Mouse (Mus musculus) erythroid progenitor cell, adult 5-6 weeks (primary cell): ENCODE data around the gene Gm12800. TPM values are rescaled to one million over a fixed set of nuclear protein-coding genes. Genes with fewer than 3 reads are reported as not detected.
"Not testable (repeated sequence)": the region's sequence is repeated elsewhere in the genome, so short reads cannot be mapped to it uniquely, and the experiment has no call there.

Source experiments
- ATAC-seq: replicated peaks from 2 replicates; pipeline ENCODE4 v1.8.0; 2016; ENCODE audit warnings: moderate number of reproducible peaks, mild to moderate bottlenecking, moderate TSS enrichment, inconsistent platforms; ENCODE audit not compliant: poor library complexity, low FRiP score, severe bottlenecking
- total RNA-seq, 2 experiments: library from RNA; stranded (forward) in 1 of 2; stranded (reverse) in 1 of 2; fragments of 150-400 nt in 1 of 2; fragments of 186-747, 209-891 nt in 1 of 2; gene quantifications; 2 replicates each; pipeline versions ENCODE4 v1.2.3 to v1.2.4; 2015 to 2017; ENCODE audit warnings: low replicate concordance in 2 of 2

Gene Gm12800
- total RNA-seq (2015; ENCODE audit: low replicate concordance) (not detected in 2 replicates), total RNA-seq (2017; ENCODE audit: low replicate concordance) (not detected in 2 replicates)

GRCm38 (mm10) chr4:101908821-101909220, at the start of gene Gm12800:
Gm12800 (plus strand) TSS chr4:101909121.
- not testable (repeated sequence) for ATAC-seq

DNA sequence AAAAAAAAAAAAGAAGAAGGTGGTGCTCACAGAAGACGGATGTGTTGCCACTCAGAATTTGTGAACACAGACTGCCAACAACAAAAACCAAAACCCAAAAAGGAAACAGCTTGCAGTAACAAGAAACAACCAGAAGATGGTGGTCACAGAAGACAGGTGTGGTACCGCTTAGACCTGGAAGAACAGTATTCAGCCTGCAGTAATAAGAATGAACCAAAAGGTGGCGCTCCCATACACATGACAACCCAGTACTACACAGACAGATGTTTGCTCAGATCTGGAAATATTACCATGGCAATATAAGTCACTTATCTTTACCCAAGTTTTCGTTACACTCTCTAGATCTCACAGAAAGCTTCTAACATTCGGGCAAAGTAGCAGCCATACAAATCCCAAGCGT, 48.0 kb upstream of the Gm12800 start:
- no peak for ATAC-seq

DNA sequence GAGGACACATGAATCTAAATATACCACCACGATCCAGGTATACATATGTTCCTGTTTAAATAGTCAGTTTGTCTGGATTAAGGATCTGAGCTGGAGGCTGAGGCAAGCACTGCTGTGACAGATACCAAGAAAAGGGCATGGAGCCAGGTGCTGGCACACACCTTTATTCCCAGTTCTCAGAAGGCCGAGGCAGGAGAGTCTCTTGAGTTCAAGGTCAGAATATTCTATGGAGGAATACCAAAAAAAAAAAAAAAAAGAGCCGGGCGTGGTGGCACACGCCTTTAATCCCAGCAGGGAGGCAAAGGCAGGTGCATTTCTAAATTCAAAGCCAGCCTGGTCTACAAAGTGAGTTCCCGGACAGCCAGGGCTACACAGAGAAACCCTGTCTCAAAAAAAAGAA, 46.6 kb upstream of the Gm12800 start:
- ATAC-seq = no peak

- ATAC-seq = not testable (repeated sequence)
Observed at GRCm38 (mm10) chr4:101872031-101872430, 36.9 kb upstream of the Gm12800 start.

GRCm38 (mm10) chr4:101875687-101876086, 33.2 kb upstream of the Gm12800 start:
- not testable (repeated sequence) for ATAC-seq

- ATAC-seq = no peak
Observed at GRCm38 (mm10) chr4:101883641-101884040, 25.3 kb upstream of the Gm12800 start.

DNA sequence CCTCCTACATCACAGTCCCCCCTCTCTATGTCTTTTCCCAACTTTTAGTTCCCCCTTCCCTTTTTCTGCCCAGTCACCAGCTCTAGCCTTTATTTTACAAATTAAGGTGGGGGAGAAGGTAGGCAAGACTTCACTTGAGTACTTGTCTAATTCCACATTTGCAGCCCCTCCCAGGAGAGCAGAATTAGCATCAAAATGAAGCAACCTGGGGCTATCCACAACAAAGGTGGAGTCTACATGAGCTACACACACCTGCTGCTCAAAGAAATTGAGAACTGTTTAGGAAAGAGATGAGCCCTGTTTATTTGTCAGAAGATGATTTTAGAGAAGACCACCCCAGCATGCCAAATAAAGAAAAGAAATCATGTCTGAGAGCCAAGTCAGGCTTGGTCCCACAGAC, 19.5 kb upstream of the Gm12800 start:
- no peak for ATAC-seq

DNA sequence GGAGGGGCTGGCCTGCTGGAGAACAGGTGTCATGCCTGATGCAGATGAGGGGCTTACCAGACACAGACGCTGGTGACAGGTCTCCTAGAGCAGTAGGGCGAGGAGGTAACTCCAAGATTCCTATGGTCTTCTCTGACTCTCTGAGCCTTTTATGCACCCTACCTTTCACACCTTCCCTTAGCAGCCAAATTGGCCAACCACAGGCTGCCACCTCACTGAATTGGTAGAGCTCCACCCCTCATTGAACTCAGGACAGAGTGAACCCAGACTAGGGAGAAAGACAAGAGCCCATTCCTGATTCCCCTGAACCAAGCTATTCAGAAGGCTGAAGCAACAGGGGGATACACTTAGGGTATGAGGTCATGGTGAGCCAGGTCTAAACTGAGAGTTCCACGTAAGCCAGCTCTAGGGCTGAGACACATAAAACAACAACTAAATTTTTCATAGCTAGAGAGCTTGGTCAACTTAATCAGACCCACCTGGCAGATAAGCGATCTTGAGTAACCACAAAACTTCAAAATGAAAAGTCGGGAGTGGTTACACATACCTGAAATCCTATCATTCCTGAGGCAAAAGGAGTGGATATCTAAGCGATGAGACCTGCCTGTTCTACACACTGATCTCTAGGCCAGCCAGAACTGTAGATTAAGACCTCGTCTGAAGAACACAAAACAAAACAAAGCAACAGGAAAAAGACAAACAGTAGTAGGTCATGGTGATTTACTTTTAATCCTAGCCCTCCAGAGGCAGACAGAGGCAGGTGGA, 15.1 kb upstream of the Gm12800 start, which contains the start of gene C130073F10Rik:
TSS of gene C130073F10Rik (minus strand) at position 134 of the 765 bp plus-strand sequence.
- no peak for ATAC-seq

- ATAC-seq = not testable (repeated sequence)
Observed at GRCm38 (mm10) chr4:101940107-101940506, 31.2 kb downstream of the Gm12800 start, which contains the start of gene Gm12794. Gm12794 (plus strand) TSS chr4:101940407.

Other genes with a start within 250 kb of the Gm12800 start
- gene Lepr, start 191.7 kb upstream of the Gm12800 start, total RNA-seq (2015; ENCODE audit: low replicate concordance) = 1.3 and 3.2 TPM in 2 replicates
- 2.8 and 4.1 TPM in 2 replicates for gene Lepr, start 191.7 kb upstream of the Gm12800 start, total RNA-seq (2017; ENCODE audit: low replicate concordance)
- gene B020004J07Rik, start 65.1 kb upstream of the Gm12800 start, total RNA-seq (2015; ENCODE audit: low replicate concordance) = not detected in 2 replicates
- not detected in 2 replicates for gene B020004J07Rik, start 65.1 kb upstream of the Gm12800 start, total RNA-seq (2017; ENCODE audit: low replicate concordance)
- gene C130073F10Rik, start 15.3 kb upstream of the Gm12800 start, total RNA-seq (2015; ENCODE audit: low replicate concordance) = not detected in 2 replicates
- not detected in 2 replicates for gene C130073F10Rik, start 15.3 kb upstream of the Gm12800 start, total RNA-seq (2017; ENCODE audit: low replicate concordance)
- not detected in 2 replicates for gene Gm12794, start 31.3 kb downstream of the Gm12800 start, total RNA-seq (2015; ENCODE audit: low replicate concordance)
- gene Gm12794, start 31.3 kb downstream of the Gm12800 start, total RNA-seq (2017; ENCODE audit: low replicate concordance) = not detected in 2 replicates
- gene Gm12790, start 71.9 kb downstream of the Gm12800 start, total RNA-seq (2015; ENCODE audit: low replicate concordance) = not detected in 2 replicates
- gene Gm12790, start 71.9 kb downstream of the Gm12800 start, total RNA-seq (2017; ENCODE audit: low replicate concordance) = not detected in 2 replicates
- not detected in 2 replicates for gene Gm12789, start 77.5 kb downstream of the Gm12800 start, total RNA-seq (2015; ENCODE audit: low replicate concordance)
- gene Gm12789, start 77.5 kb downstream of the Gm12800 start, total RNA-seq (2017; ENCODE audit: low replicate concordance) = not detected in 2 replicates
- gene Pde4b, start 178.4 kb downstream of the Gm12800 start, total RNA-seq (2015; ENCODE audit: low replicate concordance) = 6.8 and 14.7 TPM in 2 replicates
- 3.2 and 5.4 TPM in 2 replicates for gene Pde4b, start 178.4 kb downstream of the Gm12800 start, total RNA-seq (2017; ENCODE audit: low replicate concordance)